Mouse (Mus musculus) CD4-positive helper T cell, adult 2 months (primary cell): ENCODE data around the gene Agk.

Source experiments
- DNase-seq: peaks from one replicate; pipeline ENCODE4 v3.0.0-alpha.2; 2012; ENCODE audit warnings: low read depth, missing footprints, low spot score

The Agk gene

DNA sequence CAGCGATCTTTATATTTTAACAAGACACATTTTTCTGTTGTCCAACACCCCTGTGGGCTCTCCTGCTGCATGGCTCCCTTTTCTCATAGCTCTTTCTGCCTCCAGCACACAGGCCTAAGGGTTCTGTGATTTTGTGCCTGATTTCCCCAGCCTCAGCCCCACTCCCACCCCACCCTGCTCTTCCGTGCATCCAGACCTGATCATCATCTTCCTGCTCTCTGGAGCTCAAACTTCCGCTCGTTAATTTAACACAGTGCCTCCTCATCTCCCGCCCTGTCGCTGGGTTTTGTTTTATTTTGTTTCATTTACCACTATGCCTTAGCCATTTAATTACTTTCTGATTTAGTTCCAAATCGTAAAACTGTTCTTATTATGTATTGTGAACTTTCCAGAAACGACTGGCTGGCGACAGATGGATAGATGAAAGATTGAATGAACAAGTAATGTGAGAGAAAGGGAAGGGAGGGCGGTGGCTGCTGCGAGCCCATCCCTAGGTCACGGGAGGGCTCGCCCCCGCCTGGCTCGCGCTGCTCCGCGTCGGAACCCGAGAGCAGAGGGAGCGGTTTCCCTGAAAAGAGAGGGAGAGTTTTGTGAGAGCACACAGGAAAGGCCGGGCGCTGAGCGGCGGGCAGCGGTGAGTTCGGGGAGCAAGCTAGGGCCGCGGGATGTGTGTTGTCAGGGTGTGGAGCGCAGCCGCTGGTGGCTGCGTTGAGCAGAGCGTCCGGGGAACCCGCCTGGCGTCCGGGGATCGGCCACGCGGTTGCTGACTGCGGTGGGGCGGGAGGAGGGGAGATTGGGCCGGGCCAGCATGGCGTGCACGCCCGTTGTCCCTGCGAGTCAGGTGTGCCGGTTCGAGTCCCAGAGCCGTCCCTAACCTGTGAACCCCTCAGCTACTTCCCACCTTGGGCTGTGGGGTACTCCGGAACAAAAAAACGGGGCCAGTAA, at the start of gene Agk:
TSS of gene Agk (plus strand) at position 276 of the 945 bp plus-strand sequence.
- DNase-seq: peak; percentile 88

DNA sequence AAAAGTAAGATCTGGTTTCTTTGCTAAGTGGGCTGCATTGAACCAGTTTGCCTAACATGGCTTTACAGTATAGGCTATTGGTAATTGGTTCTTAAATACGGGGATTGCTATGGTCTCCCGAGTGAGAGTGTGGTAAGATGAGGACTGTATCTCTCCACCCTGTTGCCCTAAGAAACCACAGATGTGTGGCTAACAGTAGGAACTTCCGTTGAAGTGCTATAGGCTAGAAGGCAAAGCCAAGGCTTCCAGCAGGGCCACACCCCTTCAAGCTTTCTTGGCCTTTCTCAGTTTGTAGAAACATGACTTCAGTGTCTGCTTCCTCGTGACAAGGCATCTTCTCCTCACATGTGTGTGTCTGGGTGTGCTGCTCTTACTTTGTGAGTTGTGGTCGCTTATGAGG, 24.3 kb upstream of the Agk start:
- no peak for DNase-seq

DNA sequence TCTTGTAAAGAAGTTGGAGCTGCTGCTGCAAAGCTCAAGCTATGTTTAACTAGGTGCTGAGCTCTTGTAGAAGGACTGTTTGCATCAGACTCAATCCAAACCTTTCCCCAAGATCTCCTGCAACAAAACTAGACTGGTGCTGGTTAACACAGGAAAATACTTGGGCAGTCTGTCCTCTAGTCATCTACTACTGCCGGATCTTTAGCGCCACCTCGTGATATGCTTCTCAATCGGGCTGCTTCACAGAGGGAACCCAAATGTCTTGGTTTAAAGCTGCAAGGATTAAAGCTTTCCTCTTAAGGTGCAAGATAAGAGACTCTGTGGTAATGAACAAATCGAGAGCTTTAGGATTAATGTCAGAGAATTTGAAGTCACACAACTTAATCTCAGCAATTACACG, 21.6 kb upstream of the Agk start:
- DNase-seq: no peak

DNA sequence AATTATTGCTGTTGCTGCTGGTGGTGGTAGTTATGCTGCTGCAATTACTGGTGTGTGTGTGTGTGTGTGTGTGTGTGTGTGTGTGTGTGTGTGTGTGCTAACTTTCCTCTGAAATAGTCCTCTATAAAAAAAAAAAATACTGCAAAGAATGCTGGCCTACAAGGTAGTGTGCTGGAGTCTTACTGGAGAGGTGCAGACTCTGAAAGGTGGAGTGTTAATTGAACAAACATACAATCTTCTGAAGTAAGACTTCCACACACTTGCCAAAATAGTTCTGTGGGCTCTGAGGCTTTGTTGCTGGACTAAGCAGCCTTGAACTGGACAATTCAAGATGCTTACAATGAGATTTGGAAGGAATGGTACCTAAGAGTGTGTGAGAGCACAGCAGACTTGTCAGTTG, 20.0 kb upstream of the Agk start:
- no peak for DNase-seq

DNA sequence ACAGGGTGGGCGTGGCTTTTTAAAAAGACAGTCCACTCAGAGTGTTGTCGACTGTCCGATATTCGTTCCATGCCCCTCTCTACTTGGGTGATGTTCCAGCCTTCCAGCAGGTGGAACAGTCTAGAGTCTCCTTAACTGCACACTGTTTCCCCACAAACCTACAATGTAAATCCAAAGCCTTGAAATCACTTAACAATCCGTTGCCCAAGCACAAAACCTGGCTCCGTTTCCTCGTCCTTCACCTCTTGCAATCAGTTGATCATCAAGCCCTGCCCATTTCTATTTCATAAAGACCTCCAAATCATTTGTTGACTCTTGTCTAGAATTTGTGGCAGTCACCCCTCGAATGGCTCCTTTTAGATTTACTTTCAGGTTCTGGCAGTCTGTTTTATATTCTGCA, 1.4 kb downstream of the Agk start:
- no peak for DNase-seq

DNA sequence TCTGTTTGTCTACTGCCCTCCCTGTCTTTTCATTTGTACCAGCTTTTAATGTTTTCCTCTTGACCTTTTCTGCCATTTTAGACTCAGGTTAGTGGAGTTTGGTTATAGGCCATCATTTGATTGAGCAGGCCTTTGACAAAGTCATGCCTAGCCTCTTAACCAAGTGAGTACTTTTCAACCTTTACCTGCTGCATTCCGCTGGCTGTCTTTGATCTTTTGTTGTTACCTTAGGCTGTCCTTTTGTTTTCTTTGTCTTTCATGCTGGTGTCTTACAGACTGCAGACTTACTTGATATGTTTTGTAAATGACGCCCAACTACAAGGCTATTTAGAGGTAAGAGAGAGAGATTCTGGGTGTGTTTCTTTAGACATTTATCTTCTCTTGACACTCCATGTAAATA, 8.5 kb downstream of the Agk start:
- DNase-seq: no peak

DNA sequence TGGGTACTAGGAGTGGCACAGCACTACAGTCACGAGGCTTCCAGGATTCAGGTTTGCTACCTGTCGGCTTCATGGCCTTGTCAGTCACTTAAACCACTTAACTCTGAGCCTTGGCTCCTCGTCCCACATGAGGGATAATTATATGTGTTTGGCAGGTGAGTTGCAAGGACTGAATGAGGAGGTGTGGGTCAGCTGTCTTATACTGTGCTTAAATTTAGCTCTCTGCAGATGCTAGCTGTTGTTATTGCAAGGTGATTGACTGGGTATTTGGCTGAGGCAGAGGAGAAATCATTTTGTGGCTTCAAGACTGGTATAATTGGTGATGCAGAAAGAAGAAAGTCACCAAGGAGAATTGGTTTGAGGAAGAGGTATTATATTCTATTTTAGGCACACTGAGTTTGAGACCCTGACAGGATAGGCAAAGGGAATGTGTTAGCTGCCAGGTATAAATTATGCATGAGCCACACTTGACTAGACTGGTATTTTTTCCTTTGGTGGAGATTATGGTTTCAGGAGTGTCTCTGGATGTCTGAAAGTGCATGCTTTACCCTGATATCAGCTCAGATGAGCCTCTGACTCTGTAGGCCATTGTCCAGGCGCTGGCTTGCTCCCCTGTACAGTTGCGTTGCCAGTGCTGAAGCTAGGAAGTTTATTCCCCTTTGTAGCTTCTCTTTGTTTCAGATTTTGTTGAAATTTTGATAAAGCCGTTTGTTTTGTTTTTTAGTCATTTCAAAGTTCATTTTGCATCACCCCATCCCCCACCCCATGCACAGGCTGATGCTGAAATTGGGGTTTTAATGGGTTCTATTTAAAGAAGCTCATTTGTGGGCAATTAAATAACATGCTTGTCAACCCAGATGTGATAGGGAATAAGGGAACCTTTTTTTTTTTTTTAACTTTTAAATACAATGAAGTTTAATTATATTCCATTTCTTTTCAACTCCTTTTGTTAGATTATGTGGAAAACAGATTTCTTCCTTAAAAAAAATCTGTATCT, 12.1 kb downstream of the Agk start:
- no peak for DNase-seq

DNA sequence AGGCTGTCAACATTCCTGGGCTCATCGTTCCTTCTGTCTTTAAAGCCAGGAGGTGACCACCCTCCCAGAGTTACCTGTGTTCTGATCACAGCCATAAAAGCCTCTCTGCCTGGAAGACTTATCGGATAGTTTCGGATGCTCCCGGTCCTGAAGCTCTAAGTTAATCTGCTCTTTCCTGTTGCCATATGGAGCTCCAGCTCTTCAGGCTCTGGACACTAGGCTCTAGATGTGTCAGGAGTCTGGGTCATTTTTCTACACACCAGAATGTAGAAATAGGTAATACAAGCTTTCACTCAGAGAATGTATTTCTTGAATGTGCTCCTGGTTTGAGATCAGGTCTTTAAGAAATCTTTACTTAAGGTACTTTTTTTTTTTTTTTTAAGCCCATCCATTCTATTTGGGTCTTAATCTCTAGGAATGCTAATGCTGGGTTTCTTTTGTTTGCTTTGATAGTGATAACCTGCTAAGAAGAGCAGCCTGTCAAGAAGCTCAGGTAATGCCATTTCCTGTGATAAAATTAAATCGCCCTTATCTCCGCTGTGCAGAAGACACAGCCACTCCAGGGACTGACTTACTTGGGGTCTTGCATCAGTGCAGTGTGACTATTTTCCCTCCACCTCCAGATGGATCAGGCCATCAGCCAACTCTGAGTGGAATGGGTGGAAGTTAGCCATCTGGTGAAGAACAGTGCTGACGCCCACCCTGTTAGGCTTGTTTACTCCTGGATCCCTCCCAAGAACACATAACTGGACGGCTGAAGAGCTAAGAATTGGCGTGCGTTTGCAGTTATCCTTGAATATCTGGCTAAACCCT, 22.2 kb downstream of the Agk start:
- DNase-seq: no peak

DNA sequence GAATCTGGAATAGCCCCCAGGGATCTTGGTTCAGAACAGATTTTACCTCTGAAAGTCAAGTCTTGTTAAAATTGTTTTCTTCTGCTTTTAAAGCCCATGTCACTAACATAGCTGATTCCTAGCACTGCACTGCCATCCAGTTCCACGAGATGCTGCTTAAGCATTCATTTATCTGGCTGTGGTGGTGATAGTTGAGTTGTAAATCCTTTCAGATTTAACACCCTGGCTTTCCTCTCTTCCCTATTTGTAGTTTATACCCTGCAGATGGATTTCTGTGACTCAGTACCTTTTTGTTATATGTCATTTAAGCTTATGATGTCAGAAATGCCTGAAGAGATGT, 22.8 kb downstream of the Agk start:
- DNase-seq: no peak

DNA sequence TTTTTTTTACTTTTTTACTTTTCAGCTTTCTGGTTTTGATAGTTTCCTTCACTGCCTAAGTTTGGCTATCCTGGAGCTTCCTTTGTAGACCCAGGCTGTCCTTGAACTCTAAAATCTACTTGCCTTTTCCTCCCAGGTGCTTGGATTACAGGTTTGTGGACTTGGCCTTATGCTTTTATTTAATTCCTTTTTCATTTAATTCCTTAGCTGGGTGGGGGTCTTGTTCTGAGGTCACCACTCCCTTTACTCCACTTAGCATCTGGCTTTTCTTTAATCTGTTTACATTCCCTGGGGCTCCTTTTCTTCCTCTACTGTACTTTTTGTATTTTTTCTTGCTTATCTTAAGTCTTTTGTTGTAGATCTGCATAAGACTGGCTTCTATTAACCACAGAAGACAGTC, 25.1 kb downstream of the Agk start:
- DNase-seq: no peak

DNA sequence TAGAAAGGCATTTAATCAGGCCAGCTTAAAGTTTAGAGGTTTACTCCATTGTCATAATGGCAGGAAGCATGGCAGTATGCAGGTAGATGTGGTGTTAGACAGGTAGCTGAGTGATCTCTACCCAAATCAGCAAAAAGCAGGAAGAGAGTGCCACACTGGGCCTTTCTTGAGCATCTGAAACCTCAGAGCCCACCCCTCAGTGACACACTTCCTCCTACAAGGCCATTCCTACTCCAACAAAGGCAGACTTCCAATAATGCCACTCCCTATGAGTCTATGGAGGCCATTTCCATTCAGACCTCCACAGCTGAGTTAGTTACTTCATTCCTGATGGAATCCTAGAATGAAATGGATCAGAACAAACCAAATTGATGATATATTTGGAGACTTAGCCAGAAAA, 25.9 kb downstream of the Agk start:
- no peak for DNase-seq

DNA sequence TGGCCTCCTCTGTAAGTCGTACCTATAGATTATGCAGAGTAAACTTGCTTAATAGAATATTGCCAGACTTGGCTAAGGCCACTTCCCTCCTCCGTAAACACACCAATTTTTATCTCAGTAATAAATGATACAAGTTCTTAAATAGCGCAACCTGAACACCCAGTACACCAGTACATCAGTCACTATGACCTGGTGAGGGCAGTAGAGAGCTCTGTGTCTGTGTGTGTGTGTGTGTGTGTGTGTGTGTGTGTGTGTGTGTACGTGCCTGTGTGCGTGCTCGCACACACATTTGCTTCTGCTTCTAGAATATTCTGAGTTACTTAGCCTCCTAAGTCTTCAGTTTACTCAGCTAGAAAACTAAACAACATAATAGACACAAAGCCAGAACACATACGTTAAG, 28.4 kb downstream of the Agk start:
- DNase-seq: peak; percentile 24

DNA sequence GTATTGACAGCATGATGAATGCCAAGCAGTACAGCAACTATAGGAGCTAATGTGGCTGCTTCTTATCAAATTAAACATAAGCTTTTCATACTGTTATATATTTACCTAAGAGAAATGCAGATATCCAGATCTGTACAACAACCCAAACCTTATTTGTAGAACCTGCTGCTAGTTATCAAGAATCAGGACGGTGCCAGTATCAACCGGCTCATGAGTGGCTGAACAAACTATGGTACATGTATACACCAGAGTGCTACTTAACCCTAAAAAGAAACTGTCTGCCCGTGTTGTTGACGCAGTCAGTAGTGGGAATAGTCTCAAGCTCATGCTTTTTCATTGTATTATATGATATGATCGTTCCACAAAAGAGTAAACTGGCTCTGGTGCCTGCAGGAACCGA, 46.1 kb downstream of the Agk start:
- no peak for DNase-seq

DNA sequence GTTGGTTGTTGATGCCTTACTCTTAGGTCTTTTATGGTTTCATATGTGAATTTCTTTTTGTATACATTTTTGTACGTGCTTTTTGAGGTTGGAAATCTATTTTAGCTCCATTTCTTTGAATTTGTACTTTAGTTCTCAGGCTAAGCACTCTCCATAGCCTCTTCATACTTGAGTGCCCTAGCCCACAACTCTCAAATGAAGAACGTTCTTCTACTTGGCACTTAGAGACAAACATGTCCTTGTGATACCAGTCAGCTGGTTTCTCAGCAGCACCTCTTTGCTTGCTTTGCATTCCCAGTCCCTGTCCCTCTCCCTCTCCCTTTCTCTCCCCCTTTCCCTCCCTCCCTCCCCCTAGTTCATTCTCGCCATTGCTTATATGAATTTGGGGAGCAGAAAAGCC, 55.2 kb downstream of the Agk start:
- DNase-seq: no peak

DNA sequence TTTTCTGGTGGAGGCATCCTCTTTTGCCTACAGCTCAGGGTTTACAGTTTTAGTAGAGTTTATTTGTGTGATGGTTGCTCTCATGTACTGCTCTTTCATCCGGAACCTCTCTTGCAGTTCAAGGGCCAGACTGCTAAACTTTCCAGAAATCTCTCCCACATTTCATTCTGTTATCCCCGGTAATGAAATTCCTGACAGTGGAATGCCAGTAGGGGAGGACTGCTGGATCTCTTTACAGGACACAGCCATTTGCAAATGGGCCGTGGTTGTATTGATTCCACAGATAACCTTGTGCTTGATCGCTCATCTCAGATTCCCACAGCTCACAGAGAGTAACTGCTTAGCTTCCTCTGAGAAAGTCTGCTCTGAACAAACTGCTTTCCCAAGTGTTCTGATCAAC, 56.9 kb downstream of the Agk start:
- no peak for DNase-seq

DNA sequence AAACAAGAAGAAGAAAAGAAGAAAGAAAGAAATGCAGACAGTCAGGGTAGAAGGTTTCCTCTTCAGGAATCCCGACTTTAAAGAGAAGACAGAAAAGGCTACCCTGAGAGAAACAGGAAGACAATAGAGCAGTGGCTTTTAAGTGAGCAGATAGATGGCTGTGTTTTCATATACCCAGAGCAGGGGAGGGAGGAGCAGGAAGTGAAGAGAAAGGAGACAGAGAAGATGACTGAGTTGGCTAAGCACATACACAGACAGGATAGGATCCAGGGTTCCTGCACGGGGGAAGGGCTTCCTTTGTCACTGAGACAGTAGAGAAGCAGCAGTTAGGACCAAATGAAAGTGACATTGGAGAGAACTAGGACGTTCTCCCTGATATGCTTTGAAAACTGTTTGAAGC, 60.7 kb downstream of the Agk start:
- peak; percentile 21 for DNase-seq

DNA sequence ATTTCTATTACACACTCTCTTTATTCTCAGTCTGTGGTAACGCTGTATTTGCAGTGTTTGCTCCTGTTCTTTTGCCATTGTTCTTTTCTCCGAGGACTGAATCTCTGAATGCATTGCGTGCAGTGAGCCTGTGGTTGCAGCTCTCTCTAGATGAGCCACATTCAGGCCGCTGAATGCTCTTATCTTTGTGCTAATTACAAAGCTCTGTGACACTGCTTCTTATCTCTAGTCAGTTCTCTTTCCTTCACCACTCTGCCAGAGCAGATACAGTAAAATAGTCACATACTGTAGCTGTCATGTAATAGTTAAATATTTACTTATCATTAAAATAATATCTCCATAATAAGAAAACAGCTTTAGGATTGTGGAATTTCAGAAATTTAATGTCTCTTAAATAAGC, 63.7 kb downstream of the Agk start:
- DNase-seq: no peak

DNA sequence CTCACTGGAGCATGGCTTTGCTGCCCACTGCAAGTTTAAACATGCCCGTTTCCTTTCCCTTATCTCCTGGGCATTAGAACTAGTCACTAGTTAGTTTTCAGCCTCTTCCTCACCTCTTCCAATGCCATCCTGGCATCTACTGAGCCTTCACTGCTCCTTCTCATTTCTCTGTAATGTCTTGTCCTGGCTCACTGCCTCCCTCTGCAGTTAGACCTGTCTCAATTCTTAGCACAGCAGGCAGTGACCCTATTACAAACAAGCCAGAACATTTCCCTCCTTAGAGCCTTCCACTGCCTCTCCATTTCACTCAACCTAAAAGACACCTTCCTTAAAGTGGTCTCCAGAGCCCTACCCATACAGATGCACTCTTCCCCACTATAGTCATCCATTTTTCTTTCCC, 66.0 kb downstream of the Agk start:
- DNase-seq: no peak

DNA sequence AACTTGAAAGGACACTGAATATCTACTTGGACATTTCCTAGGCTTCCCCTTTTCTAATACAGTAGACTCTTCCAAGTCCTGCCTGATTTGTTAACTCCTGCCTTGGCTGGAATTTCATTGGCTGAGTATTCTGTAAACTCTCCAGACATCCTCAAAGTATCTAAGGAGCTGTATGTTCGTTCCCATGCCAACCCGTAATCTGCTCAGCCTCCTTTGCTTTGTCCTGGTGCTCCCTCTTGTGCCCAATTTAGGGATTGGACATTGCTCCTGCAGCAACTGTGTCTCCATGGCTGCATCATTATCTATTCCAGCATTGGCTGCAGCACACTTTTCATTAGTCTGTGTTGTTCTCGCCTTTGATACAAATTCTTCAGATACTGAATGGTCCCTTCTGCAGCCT, 68.2 kb downstream of the Agk start:
- no peak for DNase-seq

DNA sequence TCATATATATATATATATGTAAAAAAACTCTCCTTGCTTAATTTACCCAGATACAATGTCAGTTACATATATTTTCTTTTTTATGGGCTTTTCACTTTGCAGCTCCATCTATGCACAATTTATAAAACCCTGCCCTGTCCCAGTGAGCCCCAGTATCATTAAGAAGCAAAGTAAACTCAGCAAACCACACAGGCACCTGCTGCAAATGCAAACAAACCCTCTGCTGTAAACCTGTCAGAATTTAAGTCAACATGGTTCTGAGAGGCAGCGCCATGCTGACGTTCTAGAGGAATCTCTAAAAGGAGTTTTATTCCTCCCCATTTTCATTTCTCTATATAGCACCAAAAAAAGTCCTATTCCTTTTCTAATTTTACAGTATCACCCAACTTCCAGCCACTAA, 77.1 kb downstream of the Agk start:
- DNase-seq: no peak

DNA sequence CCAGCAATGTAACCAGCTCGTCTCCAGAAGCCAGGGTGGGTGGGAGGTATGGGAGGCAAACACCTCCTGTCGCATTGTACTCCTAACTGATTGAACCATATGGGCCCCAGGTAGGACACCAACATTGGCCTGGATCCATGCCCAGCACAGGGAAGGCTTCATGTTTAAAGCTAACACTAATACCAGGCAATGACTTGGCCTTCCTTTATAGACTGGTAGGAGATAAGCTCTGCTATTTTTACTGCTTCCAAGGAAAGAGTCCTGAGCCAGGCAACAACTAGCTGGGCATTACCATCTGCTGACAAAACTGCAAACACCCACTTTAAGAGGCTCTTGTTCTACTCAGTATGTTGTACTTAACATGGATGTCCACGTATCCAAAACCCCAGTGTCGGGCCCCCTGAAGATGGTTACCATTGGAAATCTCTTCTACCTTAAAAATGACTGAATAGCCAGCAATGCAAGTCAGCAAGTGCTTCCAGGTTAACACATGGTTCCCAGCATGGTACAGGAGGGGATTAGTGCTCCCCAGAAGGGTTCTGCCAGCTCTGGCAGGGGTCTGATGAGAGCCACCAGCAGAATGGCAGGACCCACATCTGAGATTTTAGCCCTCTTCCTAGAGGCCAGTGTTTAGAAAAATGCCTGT, 78.8 kb downstream of the Agk start:
- no peak for DNase-seq
